Mouse (Mus musculus) hindbrain, embryonic 15.5 days (tissue): Measurements from ENCODE around the gene Ankrd9. TPM values are rescaled to one million over a fixed set of nuclear protein-coding genes. Genes with fewer than 3 reads are reported as not detected.

Experiments
- ATAC-seq: fragments of 200-750 bp; cut with Nextera tagmentation; 2 replicates; pipeline ENCODE4 v1.8.0; 2017; ENCODE audit warnings: low read depth, moderate number of reproducible peaks, moderate TSS enrichment; ENCODE audit not compliant: low FRiP score
- H3K27ac ChIP-seq: fragments of 300-500 bp; sonication (generic); replicated peaks from 2 replicates; pipeline ENCODE4 v1.5.1; 2015; ENCODE audit warnings: mild to moderate bottlenecking, inconsistent platforms
- H3K27me3 ChIP-seq: fragments of 300-500 bp; sonication (generic); 2 replicates; pipeline ENCODE4 v1.6.1; 2015; ENCODE audit warnings: control low read depth, inconsistent platforms
- H3K36me3 ChIP-seq: fragments of 300-500 bp; sonication (generic); 2 replicates; pipeline ENCODE4 v1.6.1; 2015; ENCODE audit warnings: control low read depth, inconsistent platforms
- H3K4me1 ChIP-seq: fragments of 300-500 bp; sonication (generic); replicated peaks from 2 replicates; pipeline ENCODE4 v1.6.1; 2015; ENCODE audit warnings: control low read depth, inconsistent platforms
- H3K4me2 ChIP-seq: fragments of 300-500 bp; sonication (generic); 2 replicates; pipeline ENCODE4 v1.6.1; 2015; ENCODE audit warnings: moderate library complexity, mild to moderate bottlenecking, inconsistent platforms
- H3K4me3 ChIP-seq: fragments of 300-500 bp; sonication (generic); 2 replicates; pipeline ENCODE4 v1.5.1; 2015; ENCODE audit warnings: mild to moderate bottlenecking, inconsistent platforms
- H3K9ac ChIP-seq: fragments of 300-500 bp; sonication (generic); 2 replicates; pipeline ENCODE4 v1.6.1; 2015; ENCODE audit warnings: inconsistent platforms
- H3K9me3 ChIP-seq: fragments of 300-500 bp; sonication (generic); 2 replicates; pipeline ENCODE4 v1.6.1; 2016; ENCODE audit warnings: control low read depth, inconsistent platforms
- WGBS: fragments of 180-500 bp; shearing (Covaris S2); methylation state at CpG from one replicate; pipeline ENCODE4 v1.1.7; 2015; 5-methylcytosine and 5-hydroxymethylcytosine counted together
- polyA plus RNA-seq: library from polyadenylated mRNA; unstranded; fragments of >200 nt; fragmentation: Nextera tagmentation; extraction: Ambion mirVana; gene quantifications from 2 replicates; pipeline ENCODE4 v1.2.1, GENCODE M21; 2015

Gene Ankrd9
- polyA plus RNA-seq, 1 experiment from 2014 or later = 10.5 TPM

GRCm38 (mm10) chr12:110985141-110985540 is 6.3 kb upstream of the Ankrd9 start:
- Histone ChIP-seq H3K27ac (no peak overlapping the region), H3K4me1 (no peaks in the 10 kb centered on the region), H3K36me3 (no peaks in the 10 kb centered on the region), H3K4me3 (no peak overlapping the region), H3K27me3 (no peaks in the 10 kb centered on the region), H3K4me2 (no peak overlapping the region), H3K9me3 (no peaks in the 10 kb centered on the region), H3K9ac (no peak overlapping the region)
- WGBS = 85% methylated on average over 9 of the region's 9 CpGs
- ATAC-seq = no peak

DNA sequence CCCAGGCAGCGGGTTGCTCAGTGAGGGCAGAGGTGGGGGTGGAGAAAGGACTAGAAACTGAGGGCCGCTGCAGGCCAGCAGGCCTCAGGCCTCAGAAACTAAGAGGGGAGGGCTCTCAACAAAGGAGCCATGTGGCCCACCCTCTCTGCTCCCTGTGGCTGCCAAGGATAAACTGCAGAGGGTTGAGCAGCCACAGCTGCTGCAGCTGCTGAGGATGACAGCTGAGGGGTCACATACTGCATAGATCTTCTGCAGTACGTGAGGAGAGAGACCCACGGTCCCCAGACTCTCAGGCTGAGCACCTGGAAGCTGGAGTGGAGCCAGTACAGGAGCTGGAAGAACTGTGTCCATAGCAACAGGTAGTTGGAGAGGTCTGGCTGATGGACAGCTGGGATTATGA is 5.8 kb upstream of the Ankrd9 start:
- H3K27me3 ChIP-seq = no peaks in the 10 kb centered on the region
- no peak overlapping the region for H3K9ac ChIP-seq
- no peak overlapping the region for H3K4me3 ChIP-seq
- H3K4me1 ChIP-seq = no peaks in the 10 kb centered on the region
- 74% methylated on average over 4 of the region's 4 CpGs for WGBS
- no peak for ATAC-seq
- no peak overlapping the region for H3K27ac ChIP-seq
- no peak overlapping the region for H3K4me2 ChIP-seq
- H3K36me3 ChIP-seq = no peaks in the 10 kb centered on the region
- no peaks in the 10 kb centered on the region for H3K9me3 ChIP-seq

GRCm38 (mm10) chr12:110983714-110984113 is 4.9 kb upstream of the Ankrd9 start:
- Histone ChIP-seq H3K27ac (no peak overlapping the region), H3K36me3 (no peaks in the 10 kb centered on the region), H3K4me1 (peaks cover 5% of the 10 kb centered on the region), H3K27me3 (no peaks in the 10 kb centered on the region), H3K9me3 (no peaks in the 10 kb centered on the region), H3K9ac (no peak overlapping the region), H3K4me3 (no peak overlapping the region), H3K4me2 (no peak overlapping the region)
- WGBS = 81% methylated on average over 8 of the region's 8 CpGs
- ATAC-seq = no peak

GRCm38 (mm10) chr12:110983083-110983482 is 4.2 kb upstream of the Ankrd9 start:
- no peak for ATAC-seq
- Histone ChIP-seq H3K27me3 (no peaks in the 10 kb centered on the region), H3K9ac (no peak overlapping the region), H3K4me2 (no peak overlapping the region), H3K27ac (no peak overlapping the region), H3K9me3 (no peaks in the 10 kb centered on the region), H3K4me3 (no peak overlapping the region), H3K36me3 (no peaks in the 10 kb centered on the region), H3K4me1 (peaks cover 8% of the 10 kb centered on the region)
- WGBS = 87% methylated on average over 8 of the region's 8 CpGs

DNA sequence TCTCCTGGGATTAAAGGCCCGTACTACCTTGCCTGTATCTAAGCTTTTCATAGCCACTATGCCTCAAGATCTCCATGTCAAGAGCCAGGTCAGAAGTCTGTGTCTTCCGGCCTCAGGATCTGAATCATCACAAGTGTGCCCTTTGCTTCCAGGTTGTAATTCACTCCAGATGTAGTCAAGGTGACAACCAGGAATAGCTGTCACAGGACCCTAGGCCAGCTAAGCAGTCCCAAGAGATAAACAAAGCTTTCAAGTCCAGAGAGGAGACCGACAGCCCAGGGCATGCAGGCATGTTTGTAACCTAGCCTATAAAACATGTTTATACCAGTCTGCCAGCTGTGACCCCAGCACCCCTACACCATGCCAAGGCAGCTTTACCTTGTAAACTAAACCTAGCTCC is 2.9 kb upstream of the Ankrd9 start:
- 92% methylated on average over 3 of the region's 3 CpGs for WGBS
- Histone ChIP-seq H3K27me3 (no peaks in the 10 kb centered on the region), H3K4me1 (peaks cover 14% of the 10 kb centered on the region), H3K36me3 (peaks cover 3% of the 10 kb centered on the region; the same call in 1 of the 2 replicates), H3K4me2 (no peak overlapping the region), H3K27ac (no peak overlapping the region), H3K9ac (no peak overlapping the region), H3K4me3 (no peak overlapping the region), H3K9me3 (no peaks in the 10 kb centered on the region)
- ATAC-seq = no peak

DNA sequence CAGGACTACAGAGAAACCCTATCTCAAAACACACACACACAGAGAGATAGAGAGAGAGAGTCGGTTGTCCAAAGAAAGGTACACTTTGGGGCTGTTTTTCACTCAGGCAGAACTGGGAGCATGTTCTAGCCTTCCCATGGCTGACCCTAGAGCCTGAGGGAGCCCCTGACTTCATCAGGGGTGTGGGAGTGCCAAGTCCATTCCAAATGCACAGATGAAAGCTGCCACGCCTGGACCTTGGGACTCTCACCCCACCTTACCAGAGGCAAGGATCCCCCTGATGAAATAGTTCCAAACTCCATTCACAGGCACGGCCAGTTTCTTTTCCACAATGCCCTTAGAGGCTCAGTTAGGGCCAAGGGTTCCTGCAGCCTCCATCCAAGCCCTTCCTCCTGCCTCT is 968 bp upstream of the Ankrd9 start:
- Histone ChIP-seq H3K36me3 (peaks cover 5% of the 10 kb centered on the region; the same call in 1 of the 2 replicates), H3K9me3 (no peaks in the 10 kb centered on the region), H3K4me3 (no peak overlapping the region), H3K27me3 (no peaks in the 10 kb centered on the region), H3K4me1 (peaks cover 14% of the 10 kb centered on the region), H3K27ac (no peak overlapping the region), H3K9ac (no peak overlapping the region), H3K4me2 (peak overlapping the region; percentile 90; the same call in 1 of the 2 replicates)
- WGBS = 86% methylated on average over 3 of the region's 3 CpGs
- no peak for ATAC-seq

DNA sequence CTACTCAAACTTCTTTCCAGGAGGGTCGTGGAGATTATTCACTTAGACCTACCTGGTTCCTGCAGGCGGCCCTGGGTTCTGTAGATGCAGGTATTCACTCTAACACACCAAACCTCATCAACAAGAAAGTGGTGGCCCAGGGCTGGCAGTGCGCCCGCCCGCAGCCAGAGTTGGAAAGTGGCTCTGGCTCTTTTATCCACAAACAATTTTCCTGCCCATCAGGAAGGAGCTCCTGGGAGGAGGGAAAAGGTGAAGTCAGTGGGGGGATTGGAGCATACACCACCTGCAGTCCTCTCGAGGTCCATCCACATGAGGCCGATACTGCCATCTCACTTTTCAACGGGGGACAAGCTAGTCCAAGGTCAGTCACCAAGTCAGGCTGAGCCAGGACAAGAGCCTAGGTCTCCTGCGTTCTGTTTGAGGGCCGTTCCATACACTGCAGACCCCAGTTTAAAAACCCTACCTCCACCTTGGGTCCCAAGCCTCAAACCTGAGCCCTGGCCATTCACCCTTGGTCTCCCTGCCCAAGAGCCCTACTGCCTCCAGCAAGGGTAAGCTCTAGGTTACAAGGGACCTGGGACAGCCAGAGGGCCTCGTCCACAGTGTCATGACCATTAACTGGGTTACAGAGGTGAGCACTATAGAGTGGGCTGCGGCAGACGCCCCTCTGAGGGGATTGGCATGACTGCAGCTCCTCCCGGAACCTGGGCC is 789 bp downstream of the Ankrd9 start:
- Histone ChIP-seq H3K4me1 (peaks cover 14% of the 10 kb centered on the region), H3K4me3 (peak overlapping the region; percentile 86), H3K9me3 (no peaks in the 10 kb centered on the region), H3K27ac (peak overlapping the region; percentile 70; the same call in 1 of the 2 replicates), H3K4me2 (peak overlapping the region; percentile 90), H3K27me3 (no peaks in the 10 kb centered on the region), H3K36me3 (peaks cover 12% of the 10 kb centered on the region; the same call in 1 of the 2 replicates), H3K9ac (peak overlapping the region; percentile 79)
- 42% methylated on average over 14 of the region's 14 CpGs for whole genome bisulfite sequencing
- no peak; the same call in 1 of the 2 replicates for ATAC-seq

GRCm38 (mm10) chr12:110977345-110977733 is 1.5 kb downstream of the Ankrd9 start:
- Histone ChIP-seq H3K9ac (no peak overlapping the region), H3K4me3 (no peak overlapping the region; the same call in 1 of the 2 replicates), H3K4me2 (peak overlapping the region; percentile 90; the same call in 1 of the 2 replicates), H3K4me1 (peaks cover 14% of the 10 kb centered on the region), H3K27ac (no peak overlapping the region), H3K36me3 (peaks cover 16% of the 10 kb centered on the region; the same call in 1 of the 2 replicates), H3K27me3 (no peaks in the 10 kb centered on the region), H3K9me3 (no peaks in the 10 kb centered on the region)
- 98% methylated on average over 18 of the region's 18 CpGs for WGBS
- no peak for ATAC-seq

- Histone ChIP-seq H3K9ac (no peak overlapping the region), H3K4me2 (no peak overlapping the region), H3K9me3 (no peaks in the 10 kb centered on the region), H3K27me3 (no peaks in the 10 kb centered on the region), H3K4me3 (no peak overlapping the region), H3K36me3 (peaks cover 16% of the 10 kb centered on the region; the same call in 1 of the 2 replicates), H3K27ac (no peak overlapping the region), H3K4me1 (peaks cover 14% of the 10 kb centered on the region)
- ATAC-seq = no peak
- WGBS = 94% methylated on average over 60 of the region's 60 CpGs
These were observed 2.1 kb downstream of the Ankrd9 start for GRCm38 (mm10) chr12:110976589-110977344.

DNA sequence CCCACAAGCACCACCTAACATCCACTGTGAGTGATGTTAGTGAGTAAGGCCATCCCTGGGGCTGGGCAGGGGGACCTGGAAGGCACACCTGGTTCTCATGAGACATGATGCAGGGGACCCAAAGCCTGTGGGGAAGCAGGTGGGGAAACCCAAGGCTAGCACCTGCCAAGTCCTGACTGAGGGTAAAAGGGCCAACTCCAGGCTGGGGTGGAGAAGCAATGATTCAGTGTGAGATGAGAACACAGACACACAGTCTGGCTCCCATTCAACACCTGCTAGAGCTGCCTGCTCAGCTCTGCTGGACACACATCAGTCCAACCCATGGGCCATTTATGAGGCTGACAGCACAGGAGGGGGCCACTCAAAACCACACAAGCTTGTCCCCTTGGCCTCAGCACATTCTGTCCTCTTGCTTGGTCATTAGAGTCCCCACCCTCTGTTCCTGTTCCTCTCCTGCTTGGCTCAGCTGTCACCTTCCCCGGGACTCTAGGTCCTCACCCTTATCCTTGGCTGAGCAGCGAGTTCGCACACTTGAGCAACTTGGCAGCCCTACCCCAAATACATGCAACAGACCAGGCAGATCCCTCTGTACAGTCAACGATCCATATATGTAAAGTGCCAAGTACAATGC is 2.9 kb downstream of the Ankrd9 start:
- Histone ChIP-seq H3K27ac (no peak overlapping the region), H3K27me3 (no peaks in the 10 kb centered on the region), H3K4me2 (no peak overlapping the region), H3K9me3 (no peaks in the 10 kb centered on the region), H3K4me3 (no peak overlapping the region), H3K4me1 (peaks cover 14% of the 10 kb centered on the region), H3K36me3 (peaks cover 16% of the 10 kb centered on the region; the same call in 1 of the 2 replicates), H3K9ac (no peak overlapping the region)
- ATAC-seq = no peak
- WGBS = 93% methylated on average over 4 of the region's 4 CpGs

GRCm38 (mm10) chr12:110975385-110975784 is 3.5 kb downstream of the Ankrd9 start:
- H3K4me2 ChIP-seq = no peak overlapping the region
- H3K9me3 ChIP-seq = no peaks in the 10 kb centered on the region
- no peak for ATAC-seq
- 89% methylated on average over 5 of the region's 5 CpGs for WGBS
- peaks cover 14% of the 10 kb centered on the region for H3K4me1 ChIP-seq
- H3K27me3 ChIP-seq = no peaks in the 10 kb centered on the region
- H3K9ac ChIP-seq = no peak overlapping the region
- H3K36me3 ChIP-seq = peaks cover 16% of the 10 kb centered on the region; the same call in 1 of the 2 replicates
- no peak overlapping the region for H3K27ac ChIP-seq
- no peak overlapping the region for H3K4me3 ChIP-seq

DNA sequence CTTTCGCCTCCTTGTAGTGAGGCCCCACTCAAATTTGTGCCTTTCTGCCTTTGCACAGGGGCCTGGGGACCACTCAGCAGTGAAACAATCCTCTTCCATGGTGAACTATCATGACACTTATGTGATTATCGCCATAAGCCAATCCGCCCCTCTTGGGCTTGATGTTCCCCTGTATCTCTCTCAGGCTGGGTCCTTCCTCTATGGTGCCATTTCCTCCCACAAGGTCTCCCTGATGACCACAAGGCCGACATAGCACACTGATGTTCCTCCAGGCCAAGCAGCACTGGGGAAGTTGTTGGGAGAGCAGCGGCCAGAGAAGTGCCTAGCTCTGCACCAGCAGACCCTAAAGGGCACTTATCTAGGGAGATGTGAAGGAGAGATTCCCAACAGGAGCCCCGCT is 4.1 kb downstream of the Ankrd9 start:
- Histone ChIP-seq H3K4me1 (peaks cover 14% of the 10 kb centered on the region), H3K4me2 (no peak overlapping the region), H3K9ac (no peak overlapping the region), H3K9me3 (no peaks in the 10 kb centered on the region), H3K27ac (no peak overlapping the region), H3K27me3 (no peaks in the 10 kb centered on the region), H3K36me3 (peaks cover 18% of the 10 kb centered on the region; the same call in 1 of the 2 replicates), H3K4me3 (no peak overlapping the region)
- no peak for ATAC-seq
- WGBS = 92% methylated on average over 6 of the region's 6 CpGs
